Mouse (Mus musculus) heart, postnatal 0 days (tissue): ENCODE data around the gene Eprs.

ENCODE experiments used
- CTCF ChIP-seq: IDR thresholded peaks from 2 replicates; pipeline ENCODE4 v1.5.1; 2016; ENCODE audit warnings: antibody characterized with exemption, control low read depth, low read depth
- EP300 ChIP-seq: IDR thresholded peaks from 2 replicates; pipeline ENCODE4 v1.6.1; 2016; ENCODE audit warnings: antibody characterized with exemption, low read depth

DNA sequence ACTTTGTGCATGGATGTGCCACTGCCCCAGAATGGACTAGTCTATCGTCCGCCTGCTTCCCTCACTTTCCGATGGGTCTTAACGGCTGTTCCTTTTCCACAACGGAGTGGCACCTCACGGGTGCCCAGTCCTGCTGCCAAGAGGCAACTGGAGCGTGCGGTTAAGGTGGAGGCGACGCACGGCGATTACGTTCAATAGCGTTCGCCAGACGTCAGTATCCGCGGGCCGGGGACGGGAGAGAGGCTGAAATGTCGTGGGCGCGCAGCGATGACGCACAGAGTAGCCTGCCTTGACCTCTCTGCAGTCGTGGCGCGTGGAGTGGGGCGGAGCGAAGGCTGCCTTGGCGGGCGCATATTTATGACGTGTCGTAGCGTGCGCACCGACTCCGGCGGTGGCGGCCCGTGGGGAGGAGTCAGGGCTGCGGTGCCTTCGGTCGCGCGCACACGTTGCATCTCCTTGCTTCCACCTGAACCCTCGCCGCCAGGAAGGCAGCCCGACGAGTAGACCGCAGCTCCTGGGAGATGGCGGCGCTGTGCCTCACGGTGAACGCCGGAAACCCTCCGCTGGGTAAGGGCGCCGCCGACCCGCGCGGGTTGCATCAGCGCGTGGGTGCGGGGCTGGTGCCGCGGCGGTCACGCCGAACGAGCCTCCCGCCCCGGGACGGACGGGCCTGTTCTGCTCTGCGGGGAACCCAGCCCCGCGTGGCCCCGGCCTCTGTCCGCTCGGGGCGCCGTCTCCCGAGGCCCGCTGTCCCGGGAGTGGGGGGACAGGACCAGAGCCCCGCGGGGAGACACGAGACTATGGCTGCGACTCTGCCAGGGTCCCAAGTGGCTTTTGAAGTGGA lies at the start of gene Eprs:
- TF ChIP-seq CTCF, result no peak
- no peak for TF ChIP-seq EP300
